Mouse (Mus musculus): ENCODE results near the gene Ints13.

The Ints13 gene

DNA sequence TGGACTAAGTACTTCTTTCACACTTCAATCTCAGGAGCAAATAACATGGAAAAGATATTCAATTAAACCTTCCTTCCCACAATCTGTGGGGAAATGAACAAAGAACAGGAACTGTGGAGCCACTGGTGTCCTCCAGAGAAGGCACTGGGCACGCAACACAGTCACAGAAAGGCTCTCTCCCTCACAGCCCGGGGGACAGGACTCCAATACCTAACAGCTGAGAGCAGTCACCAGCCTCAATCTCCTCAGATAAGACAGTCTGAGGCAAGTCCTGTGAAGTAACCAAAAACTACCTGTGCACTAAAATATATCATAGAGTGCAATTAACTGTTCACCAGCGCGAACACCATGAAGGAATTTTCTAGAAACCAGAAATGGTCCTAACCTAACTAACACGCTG is 76.9 kb downstream of the Ints13 start:
- no peak for DNase-seq (ENCODE audit: low read depth in 1 of 2, low spot score in 2 of 2)

- DNase-seq (ENCODE audit: low read depth in 1 of 2, low spot score in 2 of 2), result no peak
Observed at GRCm38 (mm10) chr6:146500206-146500605, 77.4 kb downstream of the Ints13 start.
